Mouse (Mus musculus) heart, adult 11 months (tissue): ENCODE measurements at regions not wholly inside any gene's neighbourhood (a gene's known extent, or its start where the extent isn't known, plus 50 kb on each side); places are given as distances from the start of the nearest gene placed in this dataset.

Experiments
- DNase-seq: peaks from one replicate; pipeline ENCODE4 v3.0.0; 2022

- no peak for DNase-seq
Observed at GRCm38 (mm10) chr10:95085688-95086268, 141.1 kb upstream of the Plxnc1 start.

DNA sequence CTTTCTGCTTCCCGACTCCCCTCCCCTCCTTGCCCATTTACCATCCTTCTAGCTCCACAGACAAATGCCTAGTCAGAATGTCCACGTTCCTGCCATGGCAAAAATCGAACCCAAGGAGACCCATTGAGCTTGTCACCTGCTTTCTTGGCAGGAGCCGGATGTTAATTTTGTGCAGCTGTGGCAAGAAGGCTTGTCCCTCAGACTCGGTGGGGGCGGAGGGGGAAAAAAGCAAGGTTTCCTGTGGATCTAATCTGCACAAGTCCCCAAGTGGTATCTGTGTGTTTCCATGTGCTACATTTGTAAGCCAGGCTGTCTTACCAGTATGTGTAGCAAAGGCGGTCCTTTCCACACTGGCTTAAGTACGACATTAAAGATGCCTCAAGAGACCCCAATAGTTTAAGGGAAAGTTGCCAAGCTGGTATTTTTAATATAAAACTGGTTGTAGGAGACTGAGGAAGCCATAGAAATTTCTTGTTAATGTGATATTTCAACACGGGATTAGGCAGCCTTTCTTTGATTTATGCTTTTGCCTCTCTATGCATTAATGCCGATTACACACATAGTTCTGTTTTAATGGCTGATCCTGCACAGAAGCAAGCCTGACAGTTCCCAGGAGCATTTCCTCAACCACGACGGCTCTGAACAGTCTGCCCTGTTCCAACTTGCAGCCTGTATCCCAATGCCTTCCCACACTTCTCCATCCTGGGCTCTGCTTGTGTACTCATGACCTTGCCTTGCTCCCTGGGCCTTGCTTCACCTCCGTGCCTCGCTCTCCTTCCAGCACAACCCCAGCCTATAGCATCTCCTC is 138.9 kb upstream of the Plxnc1 start:
- peak; percentile 84 for DNase-seq

GRCm38 (mm10) chr10:95082634-95083033 is 138.0 kb upstream of the Plxnc1 start:
- DNase-seq: peak; percentile 41

- DNase-seq: peak; percentile 39
Observed at GRCm38 (mm10) chr10:95079979-95080378, 135.3 kb upstream of the Plxnc1 start.

DNA sequence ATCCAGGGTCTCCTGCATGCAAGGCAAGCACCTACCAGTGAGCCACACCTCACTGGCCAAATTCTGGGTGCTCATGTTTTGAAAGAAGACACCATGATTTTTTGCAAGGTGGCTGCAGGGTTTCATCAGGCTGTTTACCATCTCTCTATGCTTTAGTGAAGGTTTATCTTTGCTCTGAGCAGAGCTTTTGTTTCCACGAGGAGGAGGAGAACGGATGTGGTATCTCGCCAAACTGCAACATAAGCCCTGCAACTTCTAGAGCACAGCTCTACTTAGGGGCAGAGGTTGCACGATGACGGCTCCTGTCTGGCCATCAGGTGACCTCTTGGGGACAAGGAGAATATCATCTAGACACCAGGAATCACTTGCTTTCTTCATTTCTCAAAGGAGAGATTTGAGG is 131.8 kb upstream of the Plxnc1 start:
- no peak for DNase-seq

DNA sequence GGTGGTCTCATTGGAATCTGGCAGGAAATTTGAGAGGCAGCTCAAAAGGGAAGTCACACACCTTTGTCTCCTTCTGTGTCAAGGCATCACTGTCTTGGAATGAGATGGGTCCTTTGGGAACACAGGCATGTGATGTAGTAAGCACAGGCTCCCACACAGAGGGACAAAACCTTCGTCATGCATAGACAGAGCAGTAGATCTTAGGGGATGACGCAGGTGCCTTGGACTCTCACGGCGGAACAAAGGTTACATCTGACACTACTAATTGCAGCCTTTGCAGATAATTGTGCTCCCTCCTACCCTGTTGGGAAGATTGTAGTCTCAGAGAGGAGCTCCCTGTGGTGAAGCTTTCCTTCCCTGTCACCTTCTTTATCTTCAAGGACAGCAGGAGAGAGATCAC is 131.3 kb upstream of the Plxnc1 start:
- no peak for DNase-seq

GRCm38 (mm10) chr10:95074959-95075590 is 130.4 kb upstream of the Plxnc1 start:
- no peak for DNase-seq

- DNase-seq: peak; percentile 65
Observed at GRCm38 (mm10) chr10:95074381-95074780, 129.7 kb upstream of the Plxnc1 start.

- DNase-seq: no peak
Observed at GRCm38 (mm10) chr10:95067971-95068370, 123.3 kb upstream of the Plxnc1 start.

DNA sequence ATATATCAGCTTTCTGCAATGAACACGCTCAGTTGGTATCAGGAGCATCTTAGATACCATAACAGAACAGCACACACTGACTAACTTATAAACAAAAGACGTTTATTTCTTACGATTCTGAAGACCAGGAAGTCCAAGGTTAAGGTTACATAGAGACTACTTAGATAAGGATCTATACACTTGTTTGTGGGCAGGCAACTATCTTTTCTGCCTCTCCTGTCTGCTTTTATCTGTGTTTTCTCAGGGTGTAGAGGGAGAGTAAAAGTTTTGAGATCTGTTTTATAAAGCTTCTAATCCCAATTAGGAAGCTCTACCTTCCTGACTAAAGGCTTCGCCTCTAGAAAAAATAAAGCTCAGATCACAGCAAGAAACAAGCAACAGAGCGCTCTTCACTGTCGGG is 122.1 kb upstream of the Plxnc1 start:
- DNase-seq: no peak

GRCm38 (mm10) chr10:95059486-95060091 is 115.0 kb upstream of the Plxnc1 start:
- no peak for DNase-seq

DNA sequence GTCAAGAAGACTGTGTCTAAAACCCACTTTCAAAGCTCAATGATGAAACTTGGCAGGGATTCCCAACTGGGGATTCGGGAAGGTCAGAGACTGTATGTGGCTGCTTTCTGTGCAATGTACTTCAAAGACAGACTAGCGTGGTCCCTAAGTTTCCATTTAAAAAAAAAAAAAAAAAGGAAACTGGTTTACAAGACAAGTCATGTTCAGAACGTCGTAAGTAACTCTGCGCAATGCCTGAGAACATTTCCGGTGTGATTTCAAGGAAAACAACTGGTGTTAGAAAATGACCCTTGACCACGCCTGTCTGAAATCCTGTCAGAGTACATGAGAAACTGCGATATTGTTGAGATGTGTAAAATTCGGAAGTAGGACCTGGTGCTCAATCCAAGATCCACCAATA is 114.4 kb upstream of the Plxnc1 start:
- DNase-seq: no peak

DNA sequence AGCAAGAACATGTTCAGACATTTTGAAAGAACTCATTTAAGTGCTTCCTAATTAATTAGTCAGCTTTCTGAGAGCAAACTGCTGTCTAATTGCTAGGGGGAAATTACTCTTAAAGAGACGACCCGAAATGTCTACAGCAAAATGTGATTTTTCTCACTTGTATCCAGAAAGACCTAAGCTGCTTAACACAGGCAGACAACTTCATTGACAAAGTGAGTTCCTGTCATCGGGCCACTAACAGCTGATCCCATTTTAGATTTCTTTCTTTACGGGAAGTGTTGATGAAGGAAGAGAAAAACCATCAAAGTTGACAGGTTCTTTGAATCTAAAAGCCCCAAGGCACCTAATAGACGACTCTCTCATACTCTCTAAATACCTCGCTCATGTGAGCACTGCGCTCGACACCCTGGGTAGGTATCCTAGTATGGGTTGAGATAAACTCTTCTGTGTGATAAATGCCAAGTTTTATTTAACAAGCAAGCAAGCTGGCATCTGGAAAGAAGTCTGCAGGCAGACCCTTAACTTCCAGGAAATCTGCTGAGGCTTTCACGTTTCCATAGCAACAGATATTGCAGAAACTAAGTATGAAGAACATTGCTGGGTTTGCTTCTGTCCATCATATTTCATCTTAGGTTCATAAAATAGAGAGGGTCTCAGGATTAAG is 112.5 kb upstream of the Plxnc1 start:
- no peak for DNase-seq

DNA sequence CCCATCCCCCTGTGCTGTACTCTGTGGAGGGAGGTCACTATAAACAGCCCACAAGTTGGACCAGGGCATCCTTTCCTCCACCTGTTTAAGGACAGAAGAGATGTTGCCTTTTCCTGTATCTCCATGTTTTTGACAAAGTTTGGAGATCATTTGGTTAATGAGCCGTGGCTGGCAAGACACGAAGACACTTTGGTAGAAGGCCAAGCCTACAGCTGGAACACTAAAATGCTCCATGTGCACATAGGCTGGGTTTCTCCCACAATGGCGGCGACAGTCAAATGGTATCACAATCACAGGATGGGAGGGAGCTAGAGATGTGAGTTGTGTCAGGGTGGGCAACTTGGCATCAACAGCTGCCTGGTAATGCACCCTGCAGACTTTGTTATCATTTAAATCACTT is 111.9 kb upstream of the Plxnc1 start:
- DNase-seq: no peak

DNA sequence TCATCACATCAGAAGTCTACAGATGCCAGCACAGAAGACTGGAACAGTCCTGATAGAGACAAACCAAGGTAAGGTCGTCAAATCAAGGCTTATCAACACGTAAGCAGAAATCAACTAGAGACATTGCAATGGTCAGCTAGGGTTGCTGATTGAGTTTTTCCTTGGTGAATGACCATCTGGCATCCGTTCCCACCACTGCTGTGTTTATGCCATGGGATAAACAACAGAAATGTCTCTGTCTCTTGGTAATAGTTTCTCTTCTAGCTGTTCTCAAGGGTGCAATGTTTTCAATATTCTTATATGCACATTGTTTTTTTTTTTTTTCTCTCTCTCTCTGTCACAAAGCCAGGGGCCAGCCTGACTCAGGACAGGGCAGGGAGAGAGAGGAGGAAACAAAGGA is 110.2 kb upstream of the Plxnc1 start:
- DNase-seq: no peak

- no peak for DNase-seq
Observed at GRCm38 (mm10) chr10:95048790-95049189, 104.2 kb upstream of the Plxnc1 start.

DNA sequence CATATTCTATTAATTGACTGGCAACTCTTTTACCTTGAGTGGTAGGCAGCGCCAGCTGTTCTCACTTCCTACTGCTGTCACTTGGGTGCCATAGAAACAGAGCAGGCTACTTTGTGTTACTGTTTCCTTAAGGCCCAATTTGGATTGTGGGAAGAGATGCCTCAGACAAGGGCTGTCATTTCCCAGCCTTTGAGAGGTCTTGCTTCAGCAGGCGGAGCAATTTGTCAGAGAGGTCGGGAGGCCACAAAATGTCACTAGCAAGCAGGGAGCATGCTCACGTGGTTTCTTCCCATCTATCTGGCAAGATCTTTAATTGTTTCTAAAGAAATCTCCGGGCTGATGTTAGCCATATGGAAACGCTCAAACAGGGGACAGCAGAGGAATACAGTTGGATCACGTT is 99.3 kb upstream of the Plxnc1 start:
- DNase-seq: no peak

GRCm38 (mm10) chr10:95040258-95040895 is 95.7 kb upstream of the Plxnc1 start:
- DNase-seq: peak; percentile 6

GRCm38 (mm10) chr10:95036043-95036697 is 91.5 kb upstream of the Plxnc1 start:
- peak; percentile 64 for DNase-seq

GRCm38 (mm10) chr10:95035371-95035770 is 90.7 kb upstream of the Plxnc1 start:
- DNase-seq: peak; percentile 55

- peak; percentile 31 for DNase-seq
Observed at GRCm38 (mm10) chr10:95034566-95034965, 89.9 kb upstream of the Plxnc1 start.
